Mouse (Mus musculus): ENCODE measurements around the gene Hmgcs2. TPM values are rescaled to one million over a fixed set of nuclear protein-coding genes. Genes with fewer than 3 reads are reported as not detected.

Hmgcs2 gene
- polyA plus RNA-seq, 1 experiment from 2014 or later = 26.8 TPM

DNA sequence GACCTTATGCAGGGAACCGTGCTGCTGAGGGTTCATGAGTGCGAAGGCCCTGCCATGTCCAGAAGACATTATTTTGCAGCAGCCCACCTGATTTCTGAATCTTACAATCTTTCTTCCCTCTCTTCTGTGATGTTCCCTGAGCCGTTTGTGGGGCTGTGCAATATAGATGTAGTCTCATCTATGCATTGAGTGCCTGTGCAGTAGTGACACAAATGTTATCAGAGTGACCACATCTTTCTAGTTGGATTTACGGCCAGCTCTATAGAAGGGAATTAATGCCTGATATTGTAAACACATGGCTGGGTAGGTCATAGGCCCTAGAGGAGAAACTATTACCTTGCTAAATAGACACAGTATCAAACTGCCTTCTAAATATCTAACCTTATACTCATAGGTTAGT is 20.0 kb downstream of the Hmgcs2 start:
- Histone ChIP-seq H3K4me2 (replicated peaks) (no peak overlapping the region), H3K9ac (no peak overlapping the region), H3K4me1 (replicated peaks; ENCODE audit: control insufficient read depth, insufficient read depth, low read length) (no peaks in the 10 kb centered on the region), H3K36me3 (replicated peaks; ENCODE audit: control insufficient read depth, insufficient read depth) (no peaks in the 10 kb centered on the region), H3K27ac (no peak overlapping the region), H3K27me3 (ENCODE audit: control insufficient read depth, insufficient read depth, low read length) (no peaks in the 10 kb centered on the region), H3K9me3 (ENCODE audit: control insufficient read depth, low read length) (no peaks in the 10 kb centered on the region), H3K4me3 (replicated peaks; ENCODE audit: low read length) (no peak overlapping the region)
- no peak for ATAC-seq (ENCODE audit: low FRiP score)
- 96% methylated on average over 4 of the region's 4 CpGs for WGBS
- no peak for DNase-seq (ENCODE audit: low spot score)

DNA sequence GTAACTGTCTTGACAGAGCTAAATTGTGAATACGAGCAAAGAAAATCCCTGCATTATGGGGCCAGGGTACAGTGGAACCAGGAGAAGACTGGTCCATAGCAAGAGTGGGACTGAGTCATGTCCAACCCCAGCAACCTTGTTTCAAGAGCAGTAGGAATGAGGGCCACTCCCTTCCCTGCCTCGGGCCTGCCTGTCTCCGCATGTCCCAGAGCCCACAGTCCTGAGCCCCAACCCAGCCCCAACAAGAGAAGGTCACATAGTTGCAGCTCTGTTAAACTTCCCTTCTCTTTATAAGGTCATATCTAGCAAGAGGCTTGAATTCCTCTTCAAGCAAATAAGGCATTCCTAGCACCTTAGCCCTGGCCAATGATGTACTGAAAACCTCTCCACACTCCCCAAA is 21.5 kb downstream of the Hmgcs2 start:
- no peaks in the 10 kb centered on the region for H3K4me1 ChIP-seq (replicated peaks; ENCODE audit: control insufficient read depth, insufficient read depth, low read length)
- H3K27me3 ChIP-seq (ENCODE audit: control insufficient read depth, insufficient read depth, low read length) = no peaks in the 10 kb centered on the region
- H3K4me3 ChIP-seq (replicated peaks; ENCODE audit: low read length) = no peak overlapping the region
- H3K36me3 ChIP-seq (replicated peaks; ENCODE audit: control insufficient read depth, insufficient read depth) = no peaks in the 10 kb centered on the region
- H3K27ac ChIP-seq = no peak overlapping the region
- DNase-seq (ENCODE audit: low spot score) (no peak), ATAC-seq (ENCODE audit: low FRiP score) (no peak)
- no peaks in the 10 kb centered on the region for H3K9me3 ChIP-seq (ENCODE audit: control insufficient read depth, low read length)
- WGBS = 96% methylated on average over 3 of the region's 3 CpGs
- H3K9ac ChIP-seq = no peak overlapping the region
- no peak overlapping the region for H3K4me2 ChIP-seq (replicated peaks)

DNA sequence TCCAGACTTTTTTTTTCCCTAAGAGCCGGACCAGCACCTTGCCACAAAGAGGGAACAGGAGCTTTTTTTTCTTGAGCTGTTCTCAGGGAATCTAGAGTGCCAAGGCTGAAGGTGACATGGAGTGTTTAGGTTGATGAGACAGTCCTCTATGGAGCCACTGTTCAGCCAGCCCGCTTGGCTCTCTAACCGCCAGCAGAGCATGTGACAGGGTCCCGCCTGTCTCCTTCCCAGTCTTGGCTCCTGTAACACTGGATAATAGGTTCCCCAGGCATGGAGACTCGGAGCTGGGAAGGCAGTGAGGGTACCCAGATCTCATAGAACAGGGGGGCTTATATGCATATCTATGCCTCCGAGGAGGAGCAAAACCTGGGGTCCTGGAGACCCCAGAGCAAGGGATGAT is 28.4 kb downstream of the Hmgcs2 start:
- no peak overlapping the region for H3K27ac ChIP-seq
- H3K9ac ChIP-seq = no peak overlapping the region
- no peak overlapping the region for H3K4me2 ChIP-seq (replicated peaks)
- WGBS = 76% methylated on average over 6 of the region's 6 CpGs
- no peak for ATAC-seq (ENCODE audit: low FRiP score)
- H3K4me3 ChIP-seq (replicated peaks; ENCODE audit: low read length) = no peak overlapping the region
- DNase-seq (ENCODE audit: low spot score) = no peak
- H3K27me3 ChIP-seq (ENCODE audit: control insufficient read depth, insufficient read depth, low read length) = no peaks in the 10 kb centered on the region
- H3K36me3 ChIP-seq (replicated peaks; ENCODE audit: control insufficient read depth, insufficient read depth) = no peaks in the 10 kb centered on the region
- H3K9me3 ChIP-seq (ENCODE audit: control insufficient read depth, low read length) = no peaks in the 10 kb centered on the region
- no peaks in the 10 kb centered on the region for H3K4me1 ChIP-seq (replicated peaks; ENCODE audit: control insufficient read depth, insufficient read depth, low read length)

DNA sequence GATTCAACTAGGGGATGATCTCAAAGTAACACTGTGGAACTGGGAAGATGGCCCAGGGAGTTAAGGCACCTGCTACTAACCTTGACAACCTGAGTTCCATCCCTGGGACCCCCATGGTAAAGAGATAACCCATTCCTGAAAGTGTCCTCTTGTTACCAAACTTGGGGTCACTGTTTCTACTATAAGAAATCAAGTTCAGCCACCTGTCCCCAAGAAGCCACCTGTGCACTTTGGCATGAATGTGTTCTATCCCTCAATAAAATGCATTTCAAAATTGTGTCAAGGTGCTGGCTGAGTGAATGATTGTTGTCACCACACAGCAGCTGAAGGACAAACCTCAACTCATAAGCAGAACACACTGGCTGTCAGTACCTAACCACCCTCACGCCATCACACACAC is 30.2 kb downstream of the Hmgcs2 start:
- Histone ChIP-seq H3K4me1 (replicated peaks; ENCODE audit: control insufficient read depth, insufficient read depth, low read length) (no peaks in the 10 kb centered on the region), H3K36me3 (replicated peaks; ENCODE audit: control insufficient read depth, insufficient read depth) (no peaks in the 10 kb centered on the region), H3K27me3 (ENCODE audit: control insufficient read depth, insufficient read depth, low read length) (no peaks in the 10 kb centered on the region), H3K9me3 (ENCODE audit: control insufficient read depth, low read length) (no peaks in the 10 kb centered on the region), H3K4me2 (replicated peaks) (no peak overlapping the region), H3K4me3 (replicated peaks; ENCODE audit: low read length) (no peak overlapping the region), H3K27ac (no peak overlapping the region), H3K9ac (no peak overlapping the region)
- no peak for DNase-seq (ENCODE audit: low spot score)
- WGBS = 85% methylated on average over 1 of the region's 1 CpGs
- no peak for ATAC-seq (ENCODE audit: low FRiP score)

DNA sequence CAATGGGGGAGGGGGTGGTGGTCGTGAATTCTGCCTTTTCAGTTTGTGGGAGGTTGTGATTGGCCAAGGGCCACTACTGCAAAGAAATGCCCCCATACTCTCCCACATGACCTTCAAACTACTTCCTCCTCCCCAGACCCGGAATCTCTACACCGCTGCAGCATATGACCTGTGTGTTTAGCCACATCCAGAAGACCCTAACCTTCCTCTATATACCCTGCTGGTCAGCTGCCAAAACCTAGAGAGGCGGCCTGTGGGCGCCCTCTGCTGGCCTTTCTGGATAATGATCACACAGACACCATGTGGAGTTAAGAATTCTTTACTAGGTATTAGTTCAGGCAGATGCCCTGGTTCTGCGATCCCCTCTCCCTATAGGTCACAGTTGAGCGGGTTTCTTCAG is 32.6 kb downstream of the Hmgcs2 start:
- Histone ChIP-seq H3K4me2 (replicated peaks) (no peak overlapping the region), H3K9ac (no peak overlapping the region), H3K36me3 (replicated peaks; ENCODE audit: control insufficient read depth, insufficient read depth) (no peaks in the 10 kb centered on the region), H3K27ac (no peak overlapping the region), H3K9me3 (ENCODE audit: control insufficient read depth, low read length) (no peaks in the 10 kb centered on the region), H3K27me3 (ENCODE audit: control insufficient read depth, insufficient read depth, low read length) (no peaks in the 10 kb centered on the region), H3K4me3 (replicated peaks; ENCODE audit: low read length) (no peak overlapping the region), H3K4me1 (replicated peaks; ENCODE audit: control insufficient read depth, insufficient read depth, low read length) (no peaks in the 10 kb centered on the region)
- DNase-seq (ENCODE audit: low spot score) (peak; percentile 83), ATAC-seq (ENCODE audit: low FRiP score) (peak; percentile 61)
- 21% methylated on average over 6 of the region's 7 CpGs for WGBS

DNA sequence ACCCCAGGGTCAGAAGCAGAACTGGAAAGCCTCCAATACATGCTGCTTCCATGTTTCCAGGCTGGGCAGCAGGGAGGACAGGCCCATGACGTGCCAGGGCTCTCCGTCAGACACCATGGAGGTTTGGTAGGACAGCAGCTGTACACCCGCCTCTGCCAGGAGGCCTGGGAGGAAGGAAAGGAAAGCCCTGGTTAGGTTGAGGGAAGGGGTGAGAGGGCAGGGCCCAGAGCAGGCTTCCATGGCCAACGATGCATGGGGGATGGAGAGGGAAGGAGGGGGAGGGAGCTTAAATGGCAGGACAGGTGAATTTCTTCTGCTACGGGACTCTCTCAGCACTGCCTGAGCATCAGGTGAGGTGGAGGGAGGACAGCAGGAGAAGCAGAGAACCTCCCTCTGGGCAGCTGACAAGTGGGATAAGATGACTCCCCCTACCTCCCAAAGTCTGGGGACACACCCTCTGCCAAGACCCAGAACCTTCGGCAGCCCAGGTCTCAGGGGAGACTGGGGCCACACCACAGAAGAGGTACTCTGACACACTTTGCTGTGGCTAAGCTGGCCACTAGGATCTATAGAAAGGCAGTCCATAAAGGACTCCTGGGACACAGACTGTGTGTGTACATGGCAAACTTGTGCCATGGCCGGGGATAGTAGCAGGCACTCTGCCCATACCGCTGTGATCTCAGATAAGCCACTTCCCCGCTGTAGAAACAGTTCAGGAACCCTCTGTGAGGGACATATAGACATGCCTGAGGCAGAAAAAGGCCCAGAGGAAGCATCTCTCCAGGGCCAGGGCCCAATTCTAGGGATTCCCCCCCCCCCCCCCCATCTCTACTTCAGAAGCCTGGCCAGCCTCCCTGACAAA is 33.3 kb downstream of the Hmgcs2 start:
- no peaks in the 10 kb centered on the region for H3K27me3 ChIP-seq (ENCODE audit: control insufficient read depth, insufficient read depth, low read length)
- no peak for DNase-seq (ENCODE audit: low spot score)
- H3K9me3 ChIP-seq (ENCODE audit: control insufficient read depth, low read length) = no peaks in the 10 kb centered on the region
- 71% methylated on average over 9 of the region's 9 CpGs for WGBS
- H3K4me3 ChIP-seq (replicated peaks; ENCODE audit: low read length) = no peak overlapping the region
- no peaks in the 10 kb centered on the region for H3K4me1 ChIP-seq (replicated peaks; ENCODE audit: control insufficient read depth, insufficient read depth, low read length)
- 0 out of 2 replicates have a peak, but pooled peaks have one; percentile 21 for ATAC-seq (ENCODE audit: low FRiP score)
- no peak overlapping the region for H3K27ac ChIP-seq
- H3K9ac ChIP-seq = no peak overlapping the region
- H3K4me2 ChIP-seq (replicated peaks) = no peak overlapping the region
- H3K36me3 ChIP-seq (replicated peaks; ENCODE audit: control insufficient read depth, insufficient read depth) = no peaks in the 10 kb centered on the region

DNA sequence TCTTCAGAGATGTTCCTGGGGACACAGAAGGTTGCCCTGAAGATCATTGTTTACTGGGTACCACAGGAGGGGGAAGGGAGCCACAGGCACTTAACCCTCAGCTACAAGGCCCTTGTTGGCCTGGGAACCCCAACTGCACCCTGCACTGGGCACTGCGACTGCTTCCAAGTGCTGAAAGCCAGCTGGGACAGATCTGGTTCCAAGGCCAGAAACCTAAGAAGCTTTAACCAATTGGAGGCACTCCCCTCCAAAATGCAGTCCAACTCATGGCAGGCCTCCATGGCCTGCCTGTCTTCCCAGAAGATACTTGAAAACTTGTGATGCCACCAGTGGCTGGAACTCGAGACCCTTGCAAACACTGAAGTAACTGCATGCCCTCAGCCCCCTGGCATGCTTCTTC is 34.9 kb downstream of the Hmgcs2 start:
- Histone ChIP-seq H3K4me2 (replicated peaks) (no peak overlapping the region), H3K27ac (no peak overlapping the region), H3K9me3 (ENCODE audit: control insufficient read depth, low read length) (no peaks in the 10 kb centered on the region), H3K9ac (no peak overlapping the region), H3K4me1 (replicated peaks; ENCODE audit: control insufficient read depth, insufficient read depth, low read length) (peaks cover 5% of the 10 kb centered on the region; the same call in 1 of the 2 replicates), H3K36me3 (replicated peaks; ENCODE audit: control insufficient read depth, insufficient read depth) (0 out of 2 replicates have a peak, but pooled peaks cover under 1% of the 10 kb centered on the region), H3K4me3 (replicated peaks; ENCODE audit: low read length) (no peak overlapping the region), H3K27me3 (ENCODE audit: control insufficient read depth, insufficient read depth, low read length) (no peaks in the 10 kb centered on the region)
- ATAC-seq (ENCODE audit: low FRiP score) = no peak
- 95% methylated on average over 2 of the region's 2 CpGs for WGBS
- no peak for DNase-seq (ENCODE audit: low spot score)

DNA sequence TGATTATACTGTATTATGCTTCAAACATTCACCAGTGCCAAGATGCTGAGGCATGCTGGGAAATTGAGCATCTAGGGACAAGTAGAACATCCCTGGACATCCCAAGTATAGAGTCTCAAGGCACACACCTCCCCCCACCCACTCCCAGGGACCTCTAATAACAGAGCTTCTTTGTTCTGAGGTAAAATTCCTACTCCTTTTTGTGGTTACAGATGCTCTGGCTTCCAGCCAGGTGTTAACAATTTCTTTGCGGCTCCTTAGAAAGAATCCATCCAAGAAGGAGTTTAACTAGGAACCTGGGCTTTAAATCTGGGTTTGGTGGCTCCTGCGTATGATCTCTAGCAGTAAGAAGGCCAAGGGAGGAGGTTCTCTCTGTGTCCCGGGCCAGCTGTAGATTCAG is 36.9 kb downstream of the Hmgcs2 start:
- WGBS = 66% methylated on average over 3 of the region's 3 CpGs
- no peak for ATAC-seq (ENCODE audit: low FRiP score)

DNA sequence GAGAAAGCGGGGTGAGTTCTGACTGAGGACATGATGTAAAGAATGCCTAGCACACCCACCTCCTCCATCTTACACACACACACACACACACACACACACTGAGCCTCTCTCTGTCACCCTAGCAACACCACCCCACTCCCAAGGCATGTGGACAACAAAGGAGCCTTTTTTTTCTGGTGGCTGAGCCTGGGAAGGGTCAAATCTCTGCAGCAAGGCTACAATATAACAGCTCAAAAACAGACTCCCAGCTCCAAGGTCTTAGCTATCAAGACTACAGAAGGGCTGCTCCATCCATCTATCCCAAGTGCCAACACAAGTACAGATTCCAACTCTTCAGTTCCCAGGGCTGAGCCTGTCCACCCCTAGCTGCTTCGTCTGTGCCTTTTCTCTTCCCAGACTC is 39.0 kb downstream of the Hmgcs2 start:
- 13% methylated on average over 2 of the region's 2 CpGs for WGBS

More for the DNA sequence above, 36.9 kb downstream of the Hmgcs2 start:
- Histone ChIP-seq H3K4me2 (replicated peaks) (no peak overlapping the region), H3K4me3 (replicated peaks; ENCODE audit: low read length) (no peak overlapping the region), H3K9me3 (ENCODE audit: control insufficient read depth, low read length) (no peaks in the 10 kb centered on the region), H3K9ac (no peak overlapping the region), H3K4me1 (replicated peaks; ENCODE audit: control insufficient read depth, insufficient read depth, low read length) (peaks cover 6% of the 10 kb centered on the region; the same call in 1 of the 2 replicates), H3K27me3 (ENCODE audit: control insufficient read depth, insufficient read depth, low read length) (no peaks in the 10 kb centered on the region), H3K27ac (0 out of 2 replicates have a peak overlapping the region, but pooled peaks have one; percentile 39), H3K36me3 (replicated peaks; ENCODE audit: control insufficient read depth, insufficient read depth) (0 out of 2 replicates have a peak, but pooled peaks cover 3% of the 10 kb centered on the region)
- no peak for DNase-seq (ENCODE audit: low spot score)

More for the DNA sequence above, 39.0 kb downstream of the Hmgcs2 start:
- no peak overlapping the region for H3K4me3 ChIP-seq (replicated peaks; ENCODE audit: low read length)
- H3K36me3 ChIP-seq (replicated peaks; ENCODE audit: control insufficient read depth, insufficient read depth) = 0 out of 2 replicates have a peak, but pooled peaks cover 3% of the 10 kb centered on the region
- peaks cover 6% of the 10 kb centered on the region; the same call in 1 of the 2 replicates for H3K4me1 ChIP-seq (replicated peaks; ENCODE audit: control insufficient read depth, insufficient read depth, low read length)
- H3K4me2 ChIP-seq (replicated peaks) = no peak overlapping the region
- ATAC-seq (ENCODE audit: low FRiP score) (peak; percentile 90), DNase-seq (ENCODE audit: low spot score) (peak; percentile 68)
- H3K9ac ChIP-seq = no peak overlapping the region
- no peaks in the 10 kb centered on the region for H3K27me3 ChIP-seq (ENCODE audit: control insufficient read depth, insufficient read depth, low read length)
- H3K9me3 ChIP-seq (ENCODE audit: control insufficient read depth, low read length) = no peaks in the 10 kb centered on the region
- H3K27ac ChIP-seq = peak overlapping the region; percentile 89

All from hindbrain, embryonic 14.5 days (tissue).